Mouse (Mus musculus) stomach, postnatal 0 days (tissue): ENCODE data around the gene Gtf2i.

Source experiments
- CTCF ChIP-seq: IDR thresholded peaks from 2 replicates; pipeline ENCODE4 v1.5.1; 2016; ENCODE audit warnings: antibody characterized with exemption, low read depth, mild to moderate bottlenecking, moderate library complexity
- EP300 ChIP-seq: optimal IDR thresholded peaks from 2 replicates; pipeline ENCODE3; 2016; ENCODE audit warnings: antibody characterized with exemption

- TF ChIP-seq CTCF = no peak
- TF ChIP-seq EP300 = no peak
These were observed 35.2 kb downstream of the Gtf2i start for GRCm38 (mm10) chr5:134279371-134279770.
